Mouse (Mus musculus) CD4-positive, CD25-positive, alpha-beta regulatory T cell, adult 2 months (primary cell): ENCODE data around the gene Vmn2r41.
"Not testable (repeated sequence)": the region's sequence is repeated elsewhere in the genome, so short reads cannot be mapped to it uniquely, and the experiment has no call there.

Experiments
- DNase-seq: peaks from one replicate; pipeline ENCODE4 v3.0.0-alpha.2; 2012; ENCODE audit warnings: low read depth, low spot score

Gene Vmn2r41

DNA sequence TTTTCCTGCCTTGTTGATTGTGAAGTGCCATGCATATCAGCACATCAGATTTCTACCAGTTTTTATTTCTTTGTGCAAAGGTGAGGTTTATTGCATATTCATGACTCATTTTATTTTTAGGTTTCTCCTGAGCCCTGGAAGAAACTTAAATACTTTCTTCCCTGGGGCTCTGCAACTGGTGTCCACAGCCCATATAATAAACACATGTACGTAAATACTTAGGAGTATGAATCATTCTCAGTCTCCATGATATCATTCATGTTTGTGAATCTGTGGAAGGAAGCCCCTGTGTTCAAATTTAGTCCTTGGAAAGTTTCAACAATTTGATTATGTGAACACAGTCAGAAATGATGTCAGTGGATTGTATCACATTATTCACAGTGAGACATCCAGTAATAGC, at the start of gene Vmn2r41:
Gene Vmn2r41 (minus strand): TSS at position 101 of the 400 bp plus-strand sequence.
- DNase-seq = not testable (repeated sequence)

GRCm38 (mm10) chr7:8200220-8200619, 38.8 kb upstream of the Vmn2r41 start, which contains the start of gene Vmn2r42:
TSS of gene Vmn2r42 (minus strand) at chr7:8200320.
- DNase-seq = not testable (repeated sequence)

DNA sequence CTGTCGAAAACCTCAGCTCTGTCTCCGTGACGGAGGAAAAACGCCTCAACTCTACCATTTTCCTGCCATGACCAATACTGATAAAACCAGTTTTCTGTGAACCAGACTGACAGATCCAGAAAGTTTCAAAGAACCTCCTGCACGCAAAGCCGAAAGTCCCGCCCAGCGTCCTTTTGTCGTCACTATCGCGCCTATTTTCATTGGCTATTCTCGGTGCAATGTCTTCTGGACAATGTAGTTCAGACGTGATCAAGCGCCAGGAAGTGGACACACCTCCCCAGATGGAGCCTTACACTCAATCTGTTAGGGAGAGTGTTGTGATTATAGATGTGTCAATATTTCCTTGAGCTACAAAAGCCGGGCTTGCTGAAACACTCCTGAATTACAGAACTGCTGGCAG, 68.6 kb downstream of the Vmn2r41 start:
- not testable (repeated sequence) for DNase-seq
